Mouse (Mus musculus) yolk sac, embryonic 10.5 days (tissue): Measurements from ENCODE around the gene Tm9sf1.

Source experiments
- DNase-seq: peaks from one replicate; pipeline ENCODE4 v3.0.0-alpha.2; 2017; ENCODE audit warnings: low spot score

Tm9sf1 gene

DNA sequence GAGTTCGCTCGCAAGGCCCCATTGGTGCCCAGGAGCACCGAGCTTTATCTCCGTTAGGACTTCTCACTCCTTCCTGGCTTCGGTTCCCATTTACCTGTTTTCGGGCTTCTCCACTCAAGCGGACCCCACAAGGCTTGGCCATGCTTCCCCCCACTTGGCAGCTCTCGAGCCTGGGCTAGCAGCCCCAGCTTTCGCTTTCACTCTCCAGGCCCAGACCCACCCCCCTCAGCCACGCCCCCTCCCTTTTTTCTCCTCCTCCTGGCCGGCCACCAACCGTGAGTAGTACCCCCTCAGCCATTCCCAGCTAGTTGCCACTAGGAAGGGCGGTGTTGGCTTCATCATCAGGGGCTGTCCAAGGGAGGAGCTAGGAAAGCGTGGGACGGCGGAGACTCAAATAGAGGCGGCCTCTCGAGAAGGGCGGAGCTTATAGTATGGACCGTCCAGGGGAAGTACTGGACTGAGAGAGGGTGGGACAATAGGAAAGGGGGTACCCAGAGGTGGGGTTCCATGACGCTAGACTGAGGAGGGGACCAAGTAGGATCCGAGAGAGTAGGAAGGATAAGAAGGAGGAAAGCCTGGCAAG, 52.8 kb downstream of the Tm9sf1 start, which contains the start of gene Psme2:
Psme2 (minus strand) TSS at position 366 of the 583 bp plus-strand sequence.
- peak; percentile 98 for DNase-seq

DNA sequence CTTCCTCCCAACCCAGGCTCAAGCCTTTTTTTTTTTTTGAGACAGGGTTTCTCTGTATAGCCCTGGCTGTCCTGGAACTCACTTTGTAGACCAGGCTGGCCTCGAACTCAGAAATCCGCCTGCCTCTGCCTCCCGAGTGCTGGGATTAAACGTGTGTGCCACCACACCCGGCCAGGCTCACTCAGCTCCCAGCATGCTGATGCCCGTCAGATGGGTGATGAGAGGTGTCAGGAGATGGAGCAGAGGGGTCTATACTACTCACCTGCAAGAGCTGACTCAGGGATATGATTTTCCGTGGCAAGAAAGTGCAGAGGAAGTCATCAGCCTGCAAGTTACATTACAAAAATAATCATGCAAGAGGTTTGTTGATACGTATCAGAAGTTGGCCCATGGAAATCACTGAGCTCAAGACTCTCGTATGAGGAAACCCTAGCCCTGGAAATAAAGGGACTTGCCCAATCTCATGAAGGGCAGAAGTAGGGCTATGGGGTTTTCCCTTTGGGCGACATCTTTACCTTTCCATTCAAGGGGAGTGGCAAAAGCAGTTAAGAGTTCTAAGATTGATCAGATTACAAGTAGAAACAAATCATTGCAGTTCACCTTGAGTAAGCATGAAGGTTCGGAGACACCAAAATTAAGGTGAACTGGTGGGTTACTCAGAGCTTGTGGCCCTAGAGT, 53.7 kb downstream of the Tm9sf1 start:
- no peak for DNase-seq

DNA sequence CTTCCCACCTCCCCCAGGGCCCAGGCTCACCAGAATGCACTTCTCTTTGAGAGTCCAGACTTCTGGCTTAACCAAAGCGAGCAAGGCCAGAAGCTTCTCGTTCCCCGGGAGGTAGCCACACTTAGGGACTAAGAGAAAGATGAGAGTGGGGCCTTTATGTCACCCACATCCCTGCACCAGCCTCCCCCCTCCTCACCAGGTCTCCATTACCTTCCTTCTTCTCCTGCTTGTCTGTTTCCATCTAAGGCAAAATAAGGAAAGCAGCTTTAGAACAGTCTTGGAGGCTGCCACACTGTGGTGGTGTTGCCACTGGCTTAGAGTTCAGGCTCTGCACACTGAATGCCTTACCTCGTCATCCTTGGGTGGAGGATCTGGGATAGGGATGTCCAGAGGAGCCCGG, 54.3 kb downstream of the Tm9sf1 start:
- no peak for DNase-seq

DNA sequence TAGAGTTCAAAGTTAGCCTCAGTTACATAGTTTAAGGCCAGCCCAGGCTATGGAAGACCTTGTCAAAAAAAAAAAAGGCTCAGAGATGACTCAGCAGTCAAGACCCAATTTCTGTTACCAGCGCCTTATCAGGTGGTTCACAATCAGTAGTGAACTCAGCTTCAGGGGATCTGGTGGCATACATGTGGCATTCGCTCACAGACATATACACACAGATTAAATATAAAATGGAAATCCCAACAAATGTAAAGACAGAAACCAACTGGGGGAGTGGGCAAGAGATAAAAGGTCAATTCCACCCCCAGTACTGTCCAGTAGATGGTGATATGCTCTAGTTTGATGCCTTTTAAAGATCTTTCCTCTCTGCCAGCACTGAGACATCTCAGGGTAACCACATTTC, 57.5 kb downstream of the Tm9sf1 start:
- no peak for DNase-seq
